Mouse (Mus musculus) gastrocnemius, adult 2 months (tissue): ENCODE data around the gene Ly86. TPM values are rescaled to one million over a fixed set of nuclear protein-coding genes. Genes with fewer than 3 reads are reported as not detected.

Experiments
- DNase-seq: peaks from one replicate; pipeline ENCODE4 v3.0.0; 2022
- H3K27ac ChIP-seq: fragments of 200-600 bp; 2 replicates; pipeline ENCODE4 v1.8.1; 2022; ENCODE audit warnings: mild to moderate bottlenecking
- H3K4me3 ChIP-seq: fragments of 200-600 bp; 2 replicates; pipeline ENCODE4 v1.8.1; 2022; ENCODE audit warnings: mild to moderate bottlenecking, moderate library complexity
- CTCF ChIP-seq: fragments of 200-600 bp; IDR thresholded peaks from 2 replicates; pipeline ENCODE4 v1.8.1; 2022; ENCODE audit warnings: antibody characterized with exemption, mild to moderate bottlenecking, moderate library complexity
- intact Hi-C: fragments of 180-260 bp; cut with DNase I; formaldehyde crosslinking; loops from one replicate; pipeline ENCODE4 v1.15.1; 2025
- total RNA-seq, 2 experiments: library from RNA; stranded (reverse); gene quantifications; 2 replicates each; pipeline ENCODE4 v1.2.3; 2021

The Ly86 gene
- total RNA-seq, 2 experiments from 2014 or later: 0.67 to 0.71 TPM

DNA sequence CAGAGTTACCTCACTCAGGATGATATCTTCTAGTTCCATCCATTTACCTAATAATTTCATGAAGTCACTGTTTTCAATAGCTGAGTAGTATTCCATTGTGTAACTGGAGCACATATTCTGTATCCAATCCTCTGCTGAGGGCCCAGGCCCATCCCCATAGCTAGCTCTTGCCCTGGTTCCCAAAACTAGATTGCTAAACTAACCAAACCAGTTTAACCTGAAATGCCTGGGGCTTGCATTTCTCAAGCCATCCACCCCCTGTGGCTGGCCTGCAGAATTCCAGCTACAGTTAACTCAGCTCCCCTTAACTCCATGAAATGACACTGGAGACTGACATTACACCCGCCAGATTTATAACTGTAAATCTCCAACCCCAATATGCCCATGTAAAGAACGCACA is 13.1 kb downstream of the Ly86 start:
- Histone ChIP-seq H3K27ac (no peak overlapping the region), H3K4me3 (no peak overlapping the region)
- no peak for TF ChIP-seq CTCF
- DNase-seq: no peak
- intact Hi-C loops: no loop called here

DNA sequence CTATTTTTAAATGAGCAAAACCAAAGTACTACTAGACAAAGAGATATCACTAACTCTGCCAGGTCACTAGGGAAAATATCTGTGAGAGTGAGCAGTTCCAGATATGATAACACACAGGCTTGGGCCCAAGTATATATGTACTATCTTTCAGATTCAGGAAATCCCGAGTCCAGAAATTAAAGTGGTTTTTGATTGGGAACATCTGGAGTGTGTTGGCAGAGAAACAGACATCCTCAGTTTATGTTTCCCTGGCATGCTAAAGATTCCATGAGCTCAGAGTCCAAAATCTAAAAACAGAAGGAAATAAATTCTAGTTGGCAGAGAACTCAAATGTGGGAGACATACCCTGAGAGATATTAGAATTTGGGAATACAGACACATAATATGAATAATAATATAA is 16.2 kb downstream of the Ly86 start:
- Histone ChIP-seq H3K4me3 (no peak overlapping the region), H3K27ac (no peak overlapping the region)
- no peak for DNase-seq
- no peak for TF ChIP-seq CTCF
- intact Hi-C loops: no loop called here

DNA sequence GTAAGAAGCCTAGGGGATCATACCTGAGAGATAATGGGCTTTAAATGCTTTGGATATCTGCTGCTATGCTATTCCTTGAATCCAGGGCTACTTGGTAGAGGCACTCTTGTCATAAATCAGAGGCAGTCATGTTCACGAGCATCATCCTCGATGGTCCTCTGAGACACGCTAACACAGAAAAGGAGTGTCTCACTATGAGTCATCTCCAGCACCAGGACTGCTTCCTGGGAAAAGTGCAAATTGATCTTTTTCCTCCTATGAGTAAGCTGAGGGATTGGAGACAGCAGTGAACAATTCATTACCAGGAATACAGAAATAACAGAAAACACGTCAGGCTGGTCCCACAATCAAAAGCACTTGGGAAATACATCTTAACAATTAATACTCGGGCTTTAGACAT is 19.3 kb downstream of the Ly86 start:
- no peak overlapping the region for H3K27ac ChIP-seq
- TF ChIP-seq CTCF: no peak
- no peak for DNase-seq
- intact Hi-C loops: no loop called here
- H3K4me3 ChIP-seq: no peak overlapping the region

DNA sequence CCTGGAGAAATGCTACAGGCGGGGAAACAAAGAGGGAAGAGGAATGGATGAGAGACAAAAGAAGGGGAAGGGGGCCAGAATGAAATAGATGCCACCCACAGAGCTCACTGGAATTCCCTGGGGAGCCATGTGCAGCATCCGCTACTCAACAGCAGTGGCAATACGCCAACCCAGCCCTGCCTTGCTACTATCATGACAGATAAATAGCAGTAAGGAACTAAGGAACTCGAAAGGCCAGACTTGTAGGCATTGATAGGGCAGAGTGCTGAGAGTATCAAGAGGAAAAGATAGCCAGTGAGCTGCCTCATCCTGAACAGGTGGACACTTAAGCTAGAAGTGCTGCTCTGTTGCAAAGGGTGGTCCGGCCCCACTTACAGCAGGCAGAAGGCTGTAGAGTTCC is 31.4 kb downstream of the Ly86 start:
- DNase-seq: peak; percentile 24
- no peak for TF ChIP-seq CTCF
- Histone ChIP-seq H3K4me3 (no peak overlapping the region), H3K27ac (no peak overlapping the region)
- intact Hi-C loops: no loop called here

DNA sequence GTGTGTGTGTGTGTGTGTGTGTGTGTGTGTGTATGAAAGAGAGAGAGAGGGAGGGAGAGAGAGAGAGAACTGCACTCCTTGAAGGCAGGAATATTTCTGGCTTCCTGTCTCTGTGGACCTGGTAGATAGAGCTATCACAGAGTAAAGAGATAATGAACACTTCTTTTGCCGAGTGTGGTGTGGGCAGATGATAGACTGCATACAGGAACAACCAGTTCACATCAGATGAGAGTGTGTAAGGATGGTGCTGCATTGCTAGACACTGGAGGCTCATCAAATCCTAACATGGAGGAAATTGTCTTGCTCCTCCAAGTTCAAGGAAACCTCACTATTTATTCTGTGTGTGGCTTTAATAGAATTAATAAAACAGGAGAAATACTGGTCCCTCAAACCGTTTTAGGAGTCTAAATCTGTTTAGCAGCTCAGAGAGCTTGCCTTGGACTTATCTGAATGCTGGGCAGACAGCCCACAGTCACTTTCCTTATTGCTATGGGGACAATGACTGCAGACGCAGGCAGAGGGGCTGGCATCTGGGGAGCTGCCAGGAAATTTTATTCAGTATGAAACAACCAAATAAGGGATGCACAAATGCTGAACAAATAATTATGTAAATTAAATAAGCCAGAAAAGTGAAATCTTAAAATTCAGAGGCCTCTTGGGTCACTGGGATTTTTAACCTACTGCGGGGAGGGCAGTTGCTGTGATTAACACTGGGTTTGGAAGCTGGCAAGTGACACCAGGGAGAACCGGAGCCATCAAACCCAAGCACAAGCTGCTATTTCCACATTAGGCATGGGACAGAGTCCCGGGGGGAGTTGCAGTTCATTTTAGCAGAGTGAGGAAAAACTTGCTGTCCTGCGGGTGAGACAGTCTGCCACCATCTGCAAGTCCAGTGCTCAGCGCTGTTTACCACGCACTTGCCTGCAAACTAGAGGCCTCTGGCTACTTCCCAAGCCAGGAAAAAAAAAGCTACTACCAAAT is 43.5 kb downstream of the Ly86 start:
- H3K27ac ChIP-seq: no peak overlapping the region
- TF ChIP-seq CTCF: no peak
- peak; percentile 26 for DNase-seq
- no peak overlapping the region for H3K4me3 ChIP-seq
- intact Hi-C loops: no loop called here

DNA sequence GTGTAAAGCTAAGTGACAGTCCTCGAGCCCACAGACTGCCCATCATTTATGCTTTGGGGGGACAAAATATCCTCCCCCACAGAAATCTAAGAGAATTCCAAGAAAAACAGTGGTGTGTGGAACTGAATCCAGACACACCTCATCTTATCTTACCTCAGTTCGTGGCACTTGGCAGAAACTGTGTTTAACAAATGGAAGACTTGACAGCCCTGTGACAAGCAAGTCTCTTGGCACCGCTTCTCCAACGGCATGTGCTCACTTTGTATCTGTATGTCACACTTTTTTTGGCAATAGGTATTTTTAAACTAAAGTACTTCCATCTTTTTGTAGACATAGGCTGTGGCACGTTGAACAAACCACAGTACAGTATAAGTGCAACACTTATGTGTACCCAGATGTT is 44.3 kb downstream of the Ly86 start:
- TF ChIP-seq CTCF: no peak
- Histone ChIP-seq H3K4me3 (no peak overlapping the region), H3K27ac (no peak overlapping the region)
- intact Hi-C loops: no loop called here
- no peak for DNase-seq

DNA sequence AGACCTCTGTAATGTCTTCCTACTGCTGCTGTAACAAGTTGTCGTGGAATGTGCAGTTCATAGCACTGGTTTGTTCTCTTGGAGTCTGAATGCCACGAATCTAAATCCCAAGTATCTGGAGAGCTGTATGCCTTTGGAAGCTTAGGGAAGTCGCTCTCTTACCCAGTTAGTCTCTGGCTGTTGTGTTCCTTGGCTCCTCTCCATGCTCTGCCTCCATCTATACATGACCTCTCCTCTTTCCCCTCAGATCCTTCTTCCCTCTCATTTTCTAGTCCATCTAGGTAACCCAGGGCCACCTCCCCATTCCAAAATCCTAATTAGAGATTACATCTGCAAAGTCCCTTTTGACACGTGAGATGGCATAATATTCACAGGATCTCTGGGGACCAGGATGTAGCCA is 53.8 kb downstream of the Ly86 start:
- no peak for DNase-seq
- intact Hi-C loops: no loop called here
- TF ChIP-seq CTCF: no peak
- no peak overlapping the region for H3K27ac ChIP-seq
- H3K4me3 ChIP-seq: no peak overlapping the region

DNA sequence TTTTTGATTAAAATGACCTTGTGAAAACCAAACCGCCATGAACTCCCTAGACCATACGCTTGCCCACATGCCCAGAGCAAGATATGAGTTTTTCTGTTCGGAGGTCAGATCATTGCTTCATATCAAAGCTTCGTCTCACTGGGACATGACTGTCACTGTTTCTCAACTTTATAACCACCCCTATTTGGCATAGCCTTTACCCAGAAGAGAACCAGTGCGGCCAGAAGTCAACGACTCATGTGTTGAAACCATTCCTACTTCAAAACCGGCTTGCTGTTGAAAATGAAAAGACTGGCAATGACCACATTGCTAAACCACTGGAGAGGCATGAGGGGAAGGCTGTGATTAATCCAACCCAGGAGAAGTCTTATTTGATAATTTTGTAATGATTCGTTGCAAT is 54.3 kb downstream of the Ly86 start:
- TF ChIP-seq CTCF: no peak
- no peak for DNase-seq
- intact Hi-C loops: no loop called here
- no peak overlapping the region for H3K27ac ChIP-seq
- no peak overlapping the region for H3K4me3 ChIP-seq

DNA sequence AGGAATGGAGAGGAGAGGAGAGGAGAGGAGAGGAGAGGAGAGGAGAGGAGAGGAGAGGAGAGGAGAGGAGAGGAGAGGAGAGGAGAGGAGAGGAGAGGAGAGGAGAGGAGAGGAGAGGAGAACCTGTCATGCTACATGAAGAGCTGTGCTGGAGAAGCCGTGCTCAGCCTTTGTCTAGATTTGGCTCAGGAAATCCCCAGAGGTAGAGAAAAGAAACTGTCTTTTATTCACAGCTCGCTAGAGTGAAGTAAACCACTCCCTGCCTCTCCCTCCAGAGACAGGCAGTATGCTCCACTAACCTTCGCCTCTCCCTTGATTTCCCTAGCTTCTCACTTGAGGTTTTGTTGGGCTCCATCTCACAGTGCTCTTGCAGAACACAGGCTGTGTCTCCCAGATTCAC is 57.4 kb downstream of the Ly86 start:
- no peak overlapping the region for H3K4me3 ChIP-seq
- intact Hi-C loops: no loop called here
- no peak overlapping the region for H3K27ac ChIP-seq
- no peak for DNase-seq
- no peak for TF ChIP-seq CTCF

DNA sequence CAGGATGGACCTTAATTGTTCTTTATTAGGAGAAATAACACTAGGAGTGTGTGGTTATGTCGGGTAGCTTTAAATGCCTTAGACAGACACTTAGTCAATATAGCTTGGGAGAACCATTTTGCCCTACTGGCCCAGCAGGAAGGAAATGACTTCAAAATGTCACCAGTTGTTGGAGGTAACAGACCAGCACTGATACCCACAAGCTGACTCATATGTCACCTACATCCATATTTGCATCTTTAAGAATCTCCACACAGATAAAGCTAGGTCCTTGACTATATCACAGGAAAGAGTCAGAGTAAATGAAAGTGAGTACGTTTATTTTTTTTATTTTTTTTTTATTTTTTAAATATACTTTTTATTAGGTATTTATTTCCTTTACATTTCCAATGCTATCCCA is 58.7 kb downstream of the Ly86 start:
- DNase-seq: no peak
- no peak overlapping the region for H3K27ac ChIP-seq
- no peak for TF ChIP-seq CTCF
- H3K4me3 ChIP-seq: no peak overlapping the region
- intact Hi-C loops: no loop called here

DNA sequence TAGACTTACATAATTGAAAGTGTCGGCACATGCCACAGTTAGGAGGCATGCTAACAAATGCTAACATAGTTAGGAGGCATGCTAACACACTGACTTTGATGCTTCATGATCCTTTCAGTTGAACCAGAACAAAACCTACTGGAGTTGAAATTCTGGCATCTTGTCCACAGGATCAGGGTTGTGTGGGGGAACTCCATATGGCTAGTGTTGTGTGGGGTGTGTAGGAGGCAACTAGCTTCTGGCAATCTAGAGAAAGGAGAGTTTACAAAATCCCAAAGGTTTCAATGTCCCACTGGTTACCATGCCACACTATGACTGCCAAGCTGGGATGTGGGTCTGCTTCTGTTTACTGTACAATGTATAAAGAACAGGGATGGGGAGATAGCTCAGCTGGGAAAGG is 70.7 kb downstream of the Ly86 start:
- DNase-seq: no peak
- intact Hi-C loops: no loop called here
- Histone ChIP-seq H3K27ac (no peak overlapping the region), H3K4me3 (no peak overlapping the region)
- no peak for TF ChIP-seq CTCF

DNA sequence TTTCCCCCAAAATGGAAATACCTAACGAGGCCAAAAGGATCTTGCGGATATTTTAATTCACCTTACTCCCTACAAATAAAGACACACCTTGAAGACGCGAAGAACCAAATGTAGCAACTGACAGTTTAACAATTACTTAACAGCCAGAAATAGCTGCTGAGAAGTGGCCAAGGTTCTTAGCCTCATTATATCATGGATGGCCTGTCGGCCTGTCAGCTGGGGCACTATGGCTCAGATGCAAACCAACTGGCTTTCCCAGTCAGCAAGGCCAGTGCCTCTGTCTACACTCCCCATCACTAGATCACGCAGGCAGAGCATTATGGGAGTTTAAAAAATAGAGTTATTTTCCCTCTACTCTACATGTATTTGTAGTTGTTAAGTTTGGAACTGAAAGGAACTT is 78.4 kb downstream of the Ly86 start:
- no peak overlapping the region for H3K4me3 ChIP-seq
- DNase-seq: peak; percentile 31
- intact Hi-C loops: no loop called here
- no peak for TF ChIP-seq CTCF
- no peak overlapping the region for H3K27ac ChIP-seq

DNA sequence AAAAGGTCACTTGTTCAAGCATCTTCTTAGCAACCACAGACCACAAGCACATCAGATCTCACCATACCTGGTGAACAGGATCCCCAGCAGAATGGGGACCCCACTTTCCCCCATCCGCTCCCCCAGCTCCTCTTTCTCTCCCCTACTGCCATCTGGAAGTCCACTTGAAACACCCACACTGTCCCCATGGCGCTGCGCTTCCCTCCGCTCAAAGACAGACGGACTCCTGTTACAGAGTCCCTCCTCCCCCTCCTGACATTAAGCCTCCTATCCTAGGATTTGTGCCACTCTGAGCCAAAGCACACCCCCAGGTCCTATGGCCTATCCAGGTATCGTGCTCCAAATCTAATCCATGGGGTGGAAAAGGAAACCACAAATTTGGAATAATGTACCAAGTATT is 79.9 kb downstream of the Ly86 start:
- no peak for TF ChIP-seq CTCF
- intact Hi-C loops: no loop called here
- no peak overlapping the region for H3K4me3 ChIP-seq
- H3K27ac ChIP-seq: no peak overlapping the region
- no peak for DNase-seq

DNA sequence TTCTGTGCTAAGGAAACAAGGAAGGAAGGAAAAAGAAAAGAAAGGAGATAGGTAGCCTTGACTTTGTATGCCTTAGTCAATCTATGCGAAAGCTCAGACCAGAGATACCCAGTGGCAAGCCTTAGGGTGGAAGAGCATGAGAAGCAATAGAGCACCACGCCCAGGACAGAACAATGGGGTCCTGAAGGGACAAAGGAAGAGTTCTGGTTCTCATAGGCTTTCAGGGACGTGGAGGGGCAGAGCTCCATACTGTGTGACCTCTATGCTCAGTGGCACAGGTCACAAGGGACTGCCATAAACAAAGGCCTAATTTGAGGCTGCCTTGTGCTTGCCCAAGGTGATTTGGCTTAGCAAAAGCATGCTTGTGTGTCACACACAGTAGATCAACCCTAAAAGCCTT is 80.4 kb downstream of the Ly86 start:
- no peak overlapping the region for H3K4me3 ChIP-seq
- no peak overlapping the region for H3K27ac ChIP-seq
- no peak for TF ChIP-seq CTCF
- DNase-seq: no peak
- intact Hi-C loops: no loop called here
